Comparison of ENCODE assay signal across 34 mouse cellular contexts in the genomic region with DNA sequence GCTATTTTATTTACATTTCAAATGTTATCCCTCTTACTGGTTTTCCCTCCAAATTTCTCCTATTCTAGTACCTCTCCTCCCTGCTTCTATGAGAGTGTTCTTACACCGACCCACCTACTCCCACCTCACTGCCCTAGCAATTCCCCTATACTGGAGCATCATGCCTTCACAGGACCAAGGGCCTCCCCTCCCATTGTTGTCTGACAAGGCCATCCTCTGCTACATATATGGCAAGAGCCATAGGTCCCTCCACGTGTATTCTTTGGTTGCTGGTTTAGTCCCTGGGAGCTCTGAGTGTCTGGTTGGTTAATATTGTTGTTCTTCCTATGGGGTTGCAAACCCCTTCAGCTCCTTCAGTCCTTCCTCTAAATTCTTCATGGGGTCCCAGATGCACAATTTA.
"Had no signal": no experiment of that assay in that cellular context is flagged by ENCODE, and none has a peak within 500 bp of the region (broad histone marks: within the 10 kb centered on the region; RNA-seq: fewer than 3 reads in every experiment).

No protein-coding gene starts in this region.

- H3K27me3 ChIP-seq: heart, embryonic 12.5 days; heart, embryonic 13.5 days; heart, embryonic 15.5 days; hindbrain, embryonic 12.5 days; hindbrain, embryonic 13.5 days; hindbrain, embryonic 15.5 days; intestine, embryonic 15.5 days; kidney, embryonic 15.5 days had no signal

- DNase-seq: heart, postnatal 10 days; heart, postnatal 14 days; heart, postnatal 4 days; kidney, adult 11 months; kidney, adult 18-20 months; kidney, adult 2 months; kidney, adult 8-10 months; kidney, adult 9 months; kidney, postnatal 10 days; kidney, postnatal 14 days; kidney, postnatal 25 days; kidney, postnatal 36 days; kidney, postnatal 4 days; layer of hippocampus, adult 9-11 months; layer of hippocampus, postnatal 36 days had no signal

- H3K27ac ChIP-seq: heart, embryonic 10.5 days; heart, embryonic 13.5 days; heart, embryonic 15.5 days; hindbrain, embryonic 10.5 days; hindbrain, embryonic 12.5 days; hindbrain, embryonic 13.5 days; hindbrain, embryonic 14.5 days; hindbrain, embryonic 15.5 days; hindbrain, postnatal 0 days; intestine, embryonic 15.5 days; kidney, embryonic 15.5 days; kidney, postnatal 0 days; layer of hippocampus, adult 2 months had no signal

- H3K9ac ChIP-seq: heart, embryonic 12.5 days; heart, embryonic 13.5 days; heart, embryonic 15.5 days; hindbrain, embryonic 12.5 days; hindbrain, embryonic 13.5 days; hindbrain, embryonic 14.5 days; hindbrain, embryonic 15.5 days; intestine, embryonic 15.5 days; kidney, embryonic 15.5 days had no signal

- H3K9me3 ChIP-seq: heart, embryonic 10.5 days; heart, embryonic 12.5 days; heart, embryonic 13.5 days; heart, embryonic 15.5 days; hindbrain, embryonic 10.5 days; hindbrain, embryonic 12.5 days; hindbrain, embryonic 13.5 days; hindbrain, embryonic 15.5 days; intestine, embryonic 15.5 days; kidney, embryonic 15.5 days had no signal

- H3K36me3 ChIP-seq: heart, embryonic 10.5 days; heart, embryonic 12.5 days; heart, embryonic 13.5 days; heart, embryonic 15.5 days; hindbrain, embryonic 10.5 days; hindbrain, embryonic 12.5 days; hindbrain, embryonic 13.5 days; hindbrain, embryonic 15.5 days; intestine, embryonic 15.5 days; kidney, embryonic 15.5 days had no signal

- H3K4me3 ChIP-seq: heart, embryonic 10.5 days; heart, embryonic 12.5 days; heart, embryonic 13.5 days; heart, embryonic 15.5 days; hindbrain, embryonic 10.5 days; hindbrain, embryonic 12.5 days; hindbrain, embryonic 13.5 days; hindbrain, embryonic 15.5 days; intestine, embryonic 15.5 days; kidney, embryonic 15.5 days; layer of hippocampus, adult 2 months had no signal

- ATAC-seq: hindbrain, embryonic 16.5 days; hindbrain, postnatal 0 days; inflammation-experienced regulatory T-cells, adult 6 months; intestine, embryonic 15.5 days; intestine, embryonic 16.5 days; intestine, postnatal 0 days had no signal

- H3K4me1 ChIP-seq: heart, embryonic 10.5 days; heart, embryonic 12.5 days; heart, embryonic 13.5 days; heart, embryonic 15.5 days; hindbrain, embryonic 10.5 days; hindbrain, embryonic 12.5 days; hindbrain, embryonic 13.5 days; hindbrain, embryonic 15.5 days; intestine, embryonic 15.5 days; kidney, embryonic 15.5 days had no signal

- H3K4me2 ChIP-seq: heart, embryonic 11.5 days; heart, embryonic 12.5 days; heart, embryonic 13.5 days; heart, embryonic 15.5 days; hindbrain, embryonic 12.5 days; hindbrain, embryonic 13.5 days; hindbrain, embryonic 14.5 days; hindbrain, embryonic 15.5 days; intestine, embryonic 15.5 days; kidney, embryonic 15.5 days had no signal
